Mouse (Mus musculus): ENCODE data around the gene Edn2.

Gene Edn2

GRCm38 (mm10) chr4:120158714-120159310, 2.2 kb upstream of the Edn2 start:
- no peak for DNase-seq (ENCODE audit: low spot score)

- DNase-seq (ENCODE audit: low spot score), result no peak
These were observed 1.6 kb downstream of the Edn2 start for GRCm38 (mm10) chr4:120162586-120162985.

- no peak for DNase-seq (ENCODE audit: low spot score)
These were observed 2.2 kb downstream of the Edn2 start for GRCm38 (mm10) chr4:120163242-120163641.

- no peak for DNase-seq (ENCODE audit: low spot score)
These were observed 3.3 kb downstream of the Edn2 start for GRCm38 (mm10) chr4:120164316-120164715.

- DNase-seq (ENCODE audit: low spot score), result no peak
These were observed 6.8 kb downstream of the Edn2 start for GRCm38 (mm10) chr4:120167778-120168177.

GRCm38 (mm10) chr4:120168346-120168745, 7.3 kb downstream of the Edn2 start:
- no peak for DNase-seq (ENCODE audit: low spot score)

- DNase-seq (ENCODE audit: low spot score), result no peak
These were observed 9.5 kb downstream of the Edn2 start for GRCm38 (mm10) chr4:120170387-120170936.

GRCm38 (mm10) chr4:120172050-120172684, 11.2 kb downstream of the Edn2 start:
- peak; percentile 27 for DNase-seq (ENCODE audit: low spot score)

GRCm38 (mm10) chr4:120179123-120179522, 18.1 kb downstream of the Edn2 start:
- no peak for DNase-seq (ENCODE audit: low spot score)

GRCm38 (mm10) chr4:120180535-120180934, 19.5 kb downstream of the Edn2 start:
- DNase-seq (ENCODE audit: low spot score), result no peak

GRCm38 (mm10) chr4:120184374-120184991, 23.5 kb downstream of the Edn2 start:
- no peak for DNase-seq (ENCODE audit: low spot score)

- DNase-seq (ENCODE audit: low spot score), result no peak
These were observed 25.4 kb downstream of the Edn2 start for GRCm38 (mm10) chr4:120186441-120186840.

- DNase-seq (ENCODE audit: low spot score), result no peak
These were observed 25.9 kb downstream of the Edn2 start for GRCm38 (mm10) chr4:120186934-120187333.

- no peak for DNase-seq (ENCODE audit: low spot score)
These were observed 27.2 kb downstream of the Edn2 start for GRCm38 (mm10) chr4:120188204-120188603.

- DNase-seq (ENCODE audit: low spot score), result peak; percentile 62
These were observed 27.7 kb downstream of the Edn2 start for GRCm38 (mm10) chr4:120188651-120189161.

GRCm38 (mm10) chr4:120189941-120190340, 28.9 kb downstream of the Edn2 start:
- DNase-seq (ENCODE audit: low spot score), result peak; percentile 40

GRCm38 (mm10) chr4:120191987-120192386, 31.0 kb downstream of the Edn2 start:
- DNase-seq (ENCODE audit: low spot score), result no peak

- no peak for DNase-seq (ENCODE audit: low spot score)
These were observed 33.0 kb downstream of the Edn2 start for GRCm38 (mm10) chr4:120194026-120194425.

GRCm38 (mm10) chr4:120194965-120195364, 34.0 kb downstream of the Edn2 start:
- DNase-seq (ENCODE audit: low spot score), result no peak

GRCm38 (mm10) chr4:120199184-120199885, 38.3 kb downstream of the Edn2 start:
- DNase-seq (ENCODE audit: low spot score), result no peak

- no peak for DNase-seq (ENCODE audit: low spot score)
These were observed 39.7 kb downstream of the Edn2 start for GRCm38 (mm10) chr4:120200551-120201266.
